Comparison of ENCODE assay signal across 26 mouse cellular contexts in the genomic region with DNA sequence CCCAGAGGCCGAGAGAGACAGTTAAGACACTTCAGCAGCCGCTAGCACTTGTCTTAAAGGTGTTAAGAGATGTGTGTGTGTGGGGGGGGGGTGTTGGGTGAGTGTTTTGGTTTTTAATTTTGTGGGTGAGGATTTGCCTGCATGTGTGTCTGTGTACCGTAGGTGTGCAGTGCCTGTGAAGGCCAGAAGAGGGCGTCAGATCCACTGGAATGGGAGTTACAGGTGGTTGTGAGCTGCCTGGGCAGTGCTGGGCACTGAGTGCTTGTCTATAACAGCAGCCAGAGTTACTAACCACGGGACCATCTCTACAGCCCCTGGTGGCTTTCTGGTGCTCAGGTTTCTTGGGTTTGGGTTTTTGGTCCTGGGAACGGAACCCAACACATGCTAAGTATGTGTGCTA. TPM values are rescaled to one million over a fixed set of nuclear protein-coding genes. Genes with fewer than 3 reads are reported as not detected.
DNase-seq lines count a peak whose midpoint lies in the region; ATAC-seq and TF ChIP-seq lines count a peak whose summit lies in the region.
"Had no signal": no experiment of that assay in that cellular context is flagged by ENCODE, and none has a peak within 500 bp of the region (broad histone marks: within the 10 kb centered on the region; RNA-seq: fewer than 3 reads in every experiment).

No protein-coding gene starts in this region.

- WGBS in heart, adult 2 months = 82% methylated on average over 6 of the region's 6 CpGs
- 90% methylated on average over 6 of the region's 6 CpGs for WGBS in liver, adult 2 months
- WGBS in liver, embryonic 12.5 days (ENCODE audit: insufficient replicate concordance) = 71% methylated on average over 6 of the region's 6 CpGs

- no peaks in the 10 kb centered on the region for H3K27me3 ChIP-seq in heart, adult 2 months (ENCODE audit: control insufficient read depth, insufficient read depth, low read length)
- no peaks in the 10 kb centered on the region for H3K27me3 ChIP-seq in liver, adult 2 months (ENCODE audit: control insufficient read depth, insufficient read depth, low read length)
- peaks cover 59% of the 10 kb centered on the region for H3K27me3 ChIP-seq in liver, embryonic 12.5 days (replicated peaks)
- H3K27me3 ChIP-seq in testis, adult 2 months (ENCODE audit: control insufficient read depth, insufficient read depth, low read length) = no peaks in the 10 kb centered on the region; the same call in 1 of the 2 replicates
- H3K27me3 ChIP-seq: embryonic facial prominence, embryonic 15.5 days; lung, embryonic 15.5 days; Patski had no signal

- ATAC-seq in liver, embryonic 12.5 days = no peak
- ATAC-seq: Patski had no signal

- peak; percentile 33 for TF ChIP-seq CTCF in heart, adult 2 months (IDR thresholded peaks at IDR 0.05)
- TF ChIP-seq CTCF in liver, adult 2 months (IDR thresholded peaks at IDR 0.05; ENCODE audit: low read depth, low read length) = peak; percentile 23; the same call in 1 of the 2 replicates
- TF ChIP-seq CTCF in testis, adult 2 months (IDR thresholded peaks at IDR 0.05; ENCODE audit: control insufficient read depth, insufficient read depth, insufficient replicate concordance, low read depth, low read length) = peak; percentile 72; the same call in 1 of the 2 replicates

- no peak for TF ChIP-seq POLR2A in heart, adult 2 months (IDR thresholded peaks at IDR 0.05; ENCODE audit: insufficient read depth, low read depth, low read length)
- TF ChIP-seq POLR2A in liver, adult 2 months (IDR thresholded peaks at IDR 0.05; ENCODE audit: extremely low read depth, insufficient read depth, low read length) = no peak
- no peak for TF ChIP-seq POLR2A in testis, adult 2 months (IDR thresholded peaks at IDR 0.05; ENCODE audit: control insufficient read depth, low read depth, low read length)

- DNase-seq in heart, adult 2 months = no peak
- DNase-seq in heart, adult 18-20 months = no peak
- DNase-seq in liver, adult 2 months (ENCODE audit: extremely low read depth, low read depth, low spot score) = no peak
- DNase-seq in testis, postnatal 10 days (ENCODE audit: low spot score) = no peak
- no peak for DNase-seq in ovary, postnatal 14 days (ENCODE audit: low spot score)
- DNase-seq in thymus, postnatal 14 days = no peak
- DNase-seq: cerebellum, adult 9-10 months; embryo, embryonic 11 days; gastrocnemius, postnatal 25 days; thymus, postnatal 4 days had no signal

- intact Hi-C loops in heart, adult 2 months (cut with DNase I) = no loop called here

- H3K9me3 ChIP-seq in liver, embryonic 12.5 days (replicated peaks) = no peaks in the 10 kb centered on the region
- H3K9me3 ChIP-seq: embryonic facial prominence, embryonic 15.5 days; limb, embryonic 12.5 days; lung, embryonic 15.5 days; neural tube, embryonic 12.5 days had no signal

- TF ChIP-seq EP300 in heart, adult 2 months (IDR thresholded peaks at IDR 0.05; ENCODE audit: insufficient read depth, low read depth, low read length) = no peak

- no peak overlapping the region for H3K4me3 ChIP-seq in heart, adult 2 months
- no peak overlapping the region for H3K4me3 ChIP-seq in liver, adult 2 months (ENCODE audit: insufficient read depth, low read depth, low read length)
- H3K4me3 ChIP-seq in liver, embryonic 12.5 days = no peak overlapping the region
- no peak overlapping the region for H3K4me3 ChIP-seq in testis, adult 2 months (ENCODE audit: control insufficient read depth, low read depth, low read length)
- H3K4me3 ChIP-seq: limb, embryonic 12.5 days; lung, embryonic 15.5 days; neural tube, embryonic 12.5 days had no signal

- no peaks in the 10 kb centered on the region for H3K79me2 ChIP-seq in heart, adult 2 months (replicated peaks; ENCODE audit: control insufficient read depth, insufficient read depth, low read length)
- H3K79me2 ChIP-seq in liver, adult 2 months (ENCODE audit: control insufficient read depth, insufficient read depth, low read length) = no peaks in the 10 kb centered on the region

- H3K27ac ChIP-seq in heart, adult 2 months = no peak overlapping the region
- no peak overlapping the region for H3K27ac ChIP-seq in liver, adult 2 months (replicated peaks; ENCODE audit: insufficient read depth, low read depth, low read length)
- H3K27ac ChIP-seq in liver, embryonic 12.5 days = no peak overlapping the region
- H3K27ac ChIP-seq in testis, adult 2 months (ENCODE audit: control insufficient read depth, insufficient read depth, low read depth, low read length) = no peak overlapping the region
- H3K27ac ChIP-seq: embryonic facial prominence, embryonic 15.5 days; limb, embryonic 12.5 days; lung, embryonic 15.5 days; neural tube, embryonic 12.5 days had no signal

- no peak overlapping the region for H3K9ac ChIP-seq in heart, adult 2 months (ENCODE audit: low read depth, low read length)
- H3K9ac ChIP-seq in liver, adult 2 months (ENCODE audit: low read depth, low read length) = no peak overlapping the region
- H3K9ac ChIP-seq in liver, embryonic 12.5 days = no peak overlapping the region
- H3K9ac ChIP-seq: embryonic facial prominence, embryonic 15.5 days; limb, embryonic 12.5 days; lung, embryonic 15.5 days; neural tube, embryonic 12.5 days had no signal

- no peaks in the 10 kb centered on the region; the same call in 1 of the 2 replicates for H3K4me1 ChIP-seq in heart, adult 2 months (ENCODE audit: control insufficient read depth, insufficient read depth, low read length)
- no peaks in the 10 kb centered on the region; the same call in 1 of the 2 replicates for H3K4me1 ChIP-seq in liver, adult 2 months (ENCODE audit: control insufficient read depth, insufficient read depth, low read length)
- H3K4me1 ChIP-seq in liver, embryonic 12.5 days = peaks cover 27% of the 10 kb centered on the region
- H3K4me1 ChIP-seq in testis, adult 2 months (ENCODE audit: control insufficient read depth, insufficient read depth, low read length) = peaks cover 19% of the 10 kb centered on the region

- H3K4me2 ChIP-seq in liver, embryonic 12.5 days = no peak overlapping the region
- H3K4me2 ChIP-seq: neural tube, embryonic 12.5 days had no signal

- no peaks in the 10 kb centered on the region for H3K36me3 ChIP-seq in heart, adult 2 months (ENCODE audit: control insufficient read depth, insufficient read depth, low read length)
- no peaks in the 10 kb centered on the region for H3K36me3 ChIP-seq in liver, adult 2 months (ENCODE audit: control insufficient read depth, insufficient read depth, low read length)
- H3K36me3 ChIP-seq in liver, embryonic 12.5 days = no peaks in the 10 kb centered on the region
- no peaks in the 10 kb centered on the region for H3K36me3 ChIP-seq in testis, adult 2 months (ENCODE audit: control insufficient read depth, insufficient read depth, low read length)

RNA-seq across cellular contexts. Expression of a gene that starts 2.1 kb away (rescaled TPM):
- total RNA-seq in heart, adult 2 months (2021) = 10 to 100 TPM; 21.0 to 21.4 TPM
- 38.7 and 40.9 TPM in 2 replicates for polyA plus RNA-seq in heart, adult 2 months (2012; rRNA removed)
- 10 to 100 TPM; 20.0 to 27.9 TPM for total RNA-seq in heart, adult 18-20 months (2021)
- total RNA-seq in liver, adult 2 months (2014; rRNA removed) = 1.2 TPM in 2 replicates
- 1.2 and 1.5 TPM in 2 replicates for polyA plus RNA-seq in liver, adult 2 months (2012; rRNA removed)
- 1.2 and 2.2 TPM in 2 replicates for polyA plus RNA-seq in liver, embryonic 12.5 days (2016; fragmentation: Nextera tagmentation; extraction: Ambion mirVana)
- polyA plus RNA-seq in testis, adult 2 months (2012; rRNA removed) = 52.2 and 54.8 TPM in 2 replicates

RNA-seq across cellular contexts. Expression of a gene that starts 3.6 kb away (rescaled TPM):
- 1,000 to 10,000 TPM in 1 of 2 experiments, 100 to 1,000 TPM in 1; 863 to 1,007 TPM for total RNA-seq in heart, adult 2 months (2021)
- 383 and 578 TPM in 2 replicates for polyA plus RNA-seq in heart, adult 2 months (2012; rRNA removed)
- total RNA-seq in heart, adult 18-20 months (2021) = 100 to 1,000 TPM; 954 to 975 TPM
- 0.28 TPM in 1 of 2 replicates, not detected in the other for total RNA-seq in liver, adult 2 months (2014; rRNA removed)
- not detected in 2 replicates for polyA plus RNA-seq in liver, adult 2 months (2012; rRNA removed)
- polyA plus RNA-seq in liver, embryonic 12.5 days (2016; fragmentation: Nextera tagmentation; extraction: Ambion mirVana) = 0.08 and 0.23 TPM in 2 replicates
- polyA plus RNA-seq in testis, adult 2 months (2012; rRNA removed) = 0.10 and 0.22 TPM in 2 replicates
- total RNA-seq: hematopoietic stem cell, adult 5-6 weeks; monocyte, adult 5-6 weeks had no signal
- polyA plus RNA-seq: forebrain, embryonic 11.5 days had no signal

RNA-seq across cellular contexts. Expression of a gene that starts 35.3 kb away (rescaled TPM):
- under 1 TPM; 0.11 to 0.26 TPM for total RNA-seq in heart, adult 2 months (2021)
- 0.09 and 0.14 TPM in 2 replicates for polyA plus RNA-seq in heart, adult 2 months (2012; rRNA removed)
- under 1 TPM in 1 of 2 experiments, not detected in 1; 0.33 TPM for total RNA-seq in heart, adult 18-20 months (2021)
- 0.07 TPM in 1 of 2 replicates, not detected in the other for total RNA-seq in liver, adult 2 months (2014; rRNA removed)
- 0.14 TPM in 1 of 2 replicates, not detected in the other for polyA plus RNA-seq in liver, adult 2 months (2012; rRNA removed)
- 0.37 and 0.45 TPM in 2 replicates for polyA plus RNA-seq in liver, embryonic 12.5 days (2016; fragmentation: Nextera tagmentation; extraction: Ambion mirVana)
- polyA plus RNA-seq in testis, adult 2 months (2012; rRNA removed) = 1.1 and 1.2 TPM in 2 replicates
- total RNA-seq: hematopoietic stem cell, adult 5-6 weeks had no signal

RNA-seq across cellular contexts. Expression of a gene that starts 38.9 kb away (rescaled TPM):
- total RNA-seq in heart, adult 2 months (2021) = 1 to 10 TPM; 1.0 to 1.6 TPM
- 2.3 and 3.4 TPM in 2 replicates for polyA plus RNA-seq in heart, adult 2 months (2012; rRNA removed)
- 1 to 10 TPM; 1.7 to 2.3 TPM for total RNA-seq in heart, adult 18-20 months (2021)
- not detected in 2 replicates for total RNA-seq in liver, adult 2 months (2014; rRNA removed)
- not detected in 2 replicates for polyA plus RNA-seq in liver, adult 2 months (2012; rRNA removed)
- 0.38 TPM in 1 of 2 replicates, not detected in the other for polyA plus RNA-seq in liver, embryonic 12.5 days (2016; fragmentation: Nextera tagmentation; extraction: Ambion mirVana)
- 5.7 and 7.3 TPM in 2 replicates for polyA plus RNA-seq in testis, adult 2 months (2012; rRNA removed)
- total RNA-seq: monocyte, adult 5-6 weeks had no signal

RNA-seq across cellular contexts. Expression of a gene that starts 54.2 kb away (rescaled TPM):
- total RNA-seq in heart, adult 2 months (2021) = not detected
- polyA plus RNA-seq in heart, adult 2 months (2012; rRNA removed) = 0.38 and 0.55 TPM in 2 replicates
- total RNA-seq in heart, adult 18-20 months (2021) = not detected
- total RNA-seq in liver, adult 2 months (2014; rRNA removed) = not detected in 2 replicates
- 0.12 and 0.18 TPM in 2 replicates for polyA plus RNA-seq in liver, adult 2 months (2012; rRNA removed)
- not detected in 2 replicates for polyA plus RNA-seq in liver, embryonic 12.5 days (2016; fragmentation: Nextera tagmentation; extraction: Ambion mirVana)
- polyA plus RNA-seq in testis, adult 2 months (2012; rRNA removed) = 785 and 851 TPM in 2 replicates
- total RNA-seq: adrenal gland, postnatal 4 days; CH12.LX; gastrocnemius, postnatal 25 days; hematopoietic stem cell, adult 5-6 weeks; layer of hippocampus, adult 18-20 months; monocyte, adult 5-6 weeks had no signal
- polyA plus RNA-seq: embryonic facial prominence, embryonic 15.5 days; forebrain, embryonic 11.5 days; heart, embryonic 14.5 days; intestine, embryonic 14.5 days; kidney, embryonic 16.5 days; limb, embryonic 12.5 days; neural tube, embryonic 12.5 days; Patski had no signal

Comparison
In these comparisons a context has a peak if more than half of its experiments do, and no peak if none do; other contexts are left out.
1. RNA of a gene that starts 2.1 kb away (polyA plus RNA-seq): 52.2 to 54.8 TPM in testis, adult 2 months and 38.7 to 40.9 TPM in heart, adult 2 months; 1.2 to 1.5 TPM in liver, adult 2 months and 1.2 to 2.2 TPM in liver, embryonic 12.5 days; every median in the first group is over 10 times any median in the second.
2. RNA of a gene that starts 3.6 kb away (polyA plus RNA-seq): 383 to 578 TPM in heart, adult 2 months; 0.10 to 0.22 TPM in testis, adult 2 months, 0.08 to 0.23 TPM in liver, embryonic 12.5 days and not detected in liver, adult 2 months; every median in the first group is over 100 times any median in the second.
3. Peak in every context shown above with its lines, with median percentiles within 50 percentile points of each other: CTCF ChIP-seq.